Mouse (Mus musculus): Measurements from ENCODE around the gene Pom121l2.

- TF ChIP-seq CTCF (IDR thresholded peaks at IDR 0.05; ENCODE audit: borderline replicate concordance, insufficient read depth, low read length) (no peak), POLR2A (IDR thresholded peaks at IDR 0.05; ENCODE audit: low read depth, low read length) (no peak)
Observed at GRCm38 (mm10) chr13:21997201-21997820, 16.3 kb downstream of the Pom121l2 start.
